Mouse (Mus musculus) adrenal gland, adult 18-20 months (tissue): ENCODE results near the gene Nphp1. TPM values are rescaled to one million over a fixed set of nuclear protein-coding genes. Genes with fewer than 3 reads are reported as not detected.

Experiments used
- DNase-seq, 2 experiments: peaks; one replicate each; pipeline ENCODE4 v3.0.0; 2021 to 2022; ENCODE audit warnings: low spot score in 2 of 2
- long read RNA-seq, 2 experiments: library from polyadenylated mRNA; stranded (forward); transcript quantifications; one replicate each; pipeline ENCODE4 v2.0.0; 2021
- total RNA-seq, 2 experiments: library from RNA; stranded (reverse); gene quantifications; 1 replicate in 1 of 2; 2 replicates in 1 of 2; pipeline ENCODE4 v1.2.3; 2021

The Nphp1 gene
- total RNA-seq, result 10 to 100 TPM; 18.3 to 19.4 TPM
- long read RNA-seq, experiment 1, transcript Nphp1-202 (20 exons, 2,296 nt), result major isoform, 16 of 35 reads
- long read RNA-seq, experiment 1, transcript Nphp1-201 (20 exons, 2,260 nt), result minor isoform, 10 of 35 reads
- long read RNA-seq, experiment 1, partial matches to known transcripts, result 0 of 35 reads
- long read RNA-seq, experiment 1, other reads (novel, unspliced or antisense), result 9 of 35 reads
- long read RNA-seq, experiment 2, transcript Nphp1-202 (20 exons, 2,296 nt), result major isoform, 31 of 74 reads
- long read RNA-seq, experiment 2, transcript Nphp1-201 (20 exons, 2,260 nt), result minor isoform, 14 of 74 reads
- long read RNA-seq, experiment 2, partial matches to known transcripts, result 6 of 74 reads
- long read RNA-seq, experiment 2, other reads (novel, unspliced or antisense), result 23 of 74 reads

GRCm38 (mm10) chr2:127788440-127789116, at the start of gene Nphp1:
TSS of gene Nphp1 (minus strand) at chr2:127788897.
- DNase-seq, result peak; percentile 82 to 87

DNA sequence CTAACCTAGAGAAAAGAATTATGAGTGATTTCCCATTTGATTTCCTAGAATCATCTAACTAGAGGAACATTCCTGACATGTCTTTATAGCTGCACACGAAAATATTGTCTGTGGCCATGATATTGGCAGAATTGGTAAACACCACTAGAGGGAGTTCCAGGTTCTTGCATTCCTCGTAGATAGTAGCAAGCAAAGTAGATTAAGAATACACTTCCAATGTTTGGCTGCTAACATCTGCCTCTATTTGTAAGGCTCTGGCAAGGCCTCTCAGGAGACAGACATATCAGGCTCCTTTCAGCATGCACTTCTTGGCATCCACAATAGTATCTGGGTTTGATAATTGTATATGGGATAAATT, 44.1 kb upstream of the Nphp1 start:
- DNase-seq, result no peak

- DNase-seq, result no peak
Measured at GRCm38 (mm10) chr2:127832103-127832832, 43.6 kb upstream of the Nphp1 start.

- DNase-seq, result peak; percentile 87 to 91
Measured at GRCm38 (mm10) chr2:127831401-127832102, 42.9 kb upstream of the Nphp1 start, which contains the start of gene Bub1. TSS of gene Bub1 (minus strand) at chr2:127831865.

DNA sequence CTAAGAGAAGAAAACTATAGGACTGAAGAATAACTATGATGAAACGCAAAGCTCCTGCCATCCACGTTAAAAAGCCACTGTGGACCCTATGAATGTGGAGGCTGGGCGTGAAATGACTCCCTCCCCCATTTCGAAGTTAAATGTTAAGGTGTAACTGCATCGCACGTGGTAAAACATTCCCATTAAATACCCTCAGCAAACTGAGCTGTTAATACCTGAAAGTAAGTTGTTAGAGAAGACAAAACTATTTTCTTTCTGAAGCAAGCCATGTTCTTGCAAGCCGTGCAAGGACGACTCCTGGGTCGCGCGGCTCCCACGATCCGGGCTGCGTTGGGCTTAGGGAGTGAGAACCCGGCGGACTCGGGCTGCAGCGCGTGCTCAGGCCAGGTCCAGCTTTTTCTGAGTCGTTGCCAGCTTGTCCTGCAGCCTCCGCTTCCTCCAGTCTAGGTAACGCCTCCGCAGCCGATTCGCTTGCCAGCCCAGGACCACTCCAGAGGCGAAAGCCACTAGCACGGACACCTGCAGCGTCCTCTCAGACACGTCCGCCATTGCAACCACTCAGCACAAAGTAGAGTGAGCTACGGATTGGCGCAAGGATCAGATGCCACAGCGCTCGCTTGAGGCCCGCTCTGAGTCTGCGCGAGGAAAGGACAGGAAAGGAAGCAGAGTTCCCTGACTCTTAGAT, 3.4 kb upstream of the Nphp1 start, which contains the start of gene Mtln:
Gene Mtln, minus strand, starts transcription at position 570 of the 685 bp plus-strand sequence.
- peak; percentile 78 to 87 for DNase-seq

DNA sequence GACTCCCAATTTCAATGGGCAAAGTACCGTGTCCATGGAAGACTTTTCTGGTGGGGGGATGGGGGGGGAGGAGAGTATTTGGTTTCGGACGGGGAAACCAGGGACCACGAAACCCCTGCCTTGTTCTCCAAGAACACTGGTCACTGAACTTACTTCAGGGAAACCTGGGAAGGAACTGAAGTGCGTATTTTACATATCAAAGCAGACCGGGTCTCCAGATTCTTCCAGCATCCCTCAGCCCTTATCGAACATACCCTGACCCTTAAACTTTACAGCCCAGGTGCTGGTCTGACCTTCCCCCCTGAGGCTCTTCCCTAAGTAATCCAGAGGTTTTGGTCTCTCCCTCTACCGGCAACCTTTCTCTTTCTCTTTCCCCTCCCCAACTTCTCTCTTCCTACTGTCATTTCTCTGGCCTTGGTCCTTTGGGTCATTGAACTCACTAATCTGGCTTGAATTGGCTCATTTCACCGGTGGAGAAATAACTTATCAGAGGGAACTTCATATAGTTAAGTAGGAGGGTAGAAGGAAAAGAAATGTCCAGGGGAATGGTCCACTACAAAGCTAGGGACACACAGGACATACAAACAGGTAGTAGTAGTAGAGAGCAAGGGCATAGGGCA, 1.1 kb upstream of the Nphp1 start:
- no peak for DNase-seq

DNA sequence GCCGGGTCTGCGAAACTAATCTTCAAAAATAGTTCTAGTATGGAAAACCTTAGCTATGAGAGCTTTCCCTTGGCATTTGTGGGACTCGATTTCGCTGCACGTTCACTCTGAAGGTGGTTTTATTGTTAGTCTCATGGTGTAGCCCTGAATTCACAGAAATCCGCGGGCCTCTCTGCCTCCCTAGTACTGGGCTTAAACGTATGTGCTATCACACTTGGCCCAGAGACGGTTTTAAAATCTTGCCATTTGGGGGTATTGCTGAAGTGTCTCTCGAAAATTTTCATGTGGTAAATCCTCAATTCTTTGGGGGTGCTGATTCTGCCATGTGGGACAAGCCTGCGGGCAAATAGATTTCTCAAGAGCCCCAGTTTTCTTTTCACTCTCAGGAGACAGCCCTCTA, 441 bp upstream of the Nphp1 start:
- DNase-seq, result no peak

DNA sequence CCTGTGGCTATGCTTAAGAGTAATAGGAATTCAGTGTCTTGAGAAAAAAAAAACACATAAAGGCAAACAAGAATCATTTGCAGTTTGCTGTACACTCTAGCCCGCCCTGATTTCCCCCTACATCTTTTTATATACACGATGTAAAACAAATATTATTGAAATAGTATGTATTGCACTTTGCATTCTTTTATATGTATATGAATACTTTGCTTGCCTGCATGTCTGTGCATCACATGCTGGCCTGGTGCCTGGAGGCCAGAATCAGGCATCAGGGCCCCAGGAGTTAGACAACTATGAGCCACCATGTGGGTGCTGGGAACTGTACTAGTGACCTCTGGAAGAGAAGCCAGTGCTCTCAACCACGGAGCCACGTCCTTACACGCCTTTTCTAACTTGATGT, 1.5 kb downstream of the Nphp1 start:
- DNase-seq, result no peak

- no peak for DNase-seq
Measured at GRCm38 (mm10) chr2:127778451-127778850, 10.2 kb downstream of the Nphp1 start.

DNA sequence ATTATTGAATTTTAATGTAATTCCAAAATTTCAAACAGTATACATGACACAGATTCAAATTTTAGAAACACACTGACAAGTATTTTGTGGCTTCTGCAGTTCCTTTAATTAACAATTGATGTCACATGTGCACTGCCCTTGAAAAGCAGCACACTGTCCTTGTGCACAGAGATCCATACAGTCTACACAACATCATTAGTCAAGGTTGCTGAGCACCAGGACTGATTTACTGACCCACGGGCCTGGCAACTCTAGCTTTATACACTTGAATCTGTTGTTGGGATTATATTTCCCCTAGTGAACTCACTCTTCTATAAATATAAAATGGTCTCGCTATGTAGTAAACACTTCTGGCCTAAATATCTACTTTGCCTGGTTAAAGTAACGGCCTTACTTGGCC, 13.7 kb downstream of the Nphp1 start:
- DNase-seq, result no peak

GRCm38 (mm10) chr2:127774578-127774941, 14.1 kb downstream of the Nphp1 start:
- no peak for DNase-seq

DNA sequence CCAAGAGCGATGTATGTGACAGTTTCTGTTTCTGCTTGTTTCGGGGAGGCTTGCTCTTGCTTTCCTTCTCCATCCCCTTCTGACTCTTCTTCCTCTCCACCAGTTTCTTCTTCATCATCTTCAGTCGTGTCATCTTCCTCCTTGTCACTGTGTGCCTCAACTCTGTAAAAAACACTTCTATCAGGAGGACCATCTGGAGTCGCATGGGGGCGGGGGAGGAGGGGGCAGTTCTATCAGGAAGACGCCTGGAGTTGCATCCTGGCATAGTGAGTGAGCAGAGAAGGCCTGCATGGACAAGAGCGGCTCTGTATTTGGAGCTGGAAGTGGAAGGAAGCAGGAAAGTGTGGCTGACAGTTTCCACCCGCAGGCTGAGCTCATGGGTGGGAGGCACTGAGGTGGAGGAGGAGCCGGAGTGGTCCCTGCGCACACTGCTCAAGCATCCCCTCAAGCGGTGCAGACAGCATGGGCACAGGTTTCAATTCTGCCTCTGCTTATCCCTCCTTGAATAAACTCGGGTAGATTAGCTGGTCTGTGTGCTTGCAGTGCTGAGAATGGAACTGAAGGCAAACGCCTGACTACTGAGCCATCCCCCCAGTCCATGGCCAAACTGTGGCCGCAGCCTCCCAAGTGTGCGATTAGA, 14.6 kb downstream of the Nphp1 start:
- no peak for DNase-seq

DNA sequence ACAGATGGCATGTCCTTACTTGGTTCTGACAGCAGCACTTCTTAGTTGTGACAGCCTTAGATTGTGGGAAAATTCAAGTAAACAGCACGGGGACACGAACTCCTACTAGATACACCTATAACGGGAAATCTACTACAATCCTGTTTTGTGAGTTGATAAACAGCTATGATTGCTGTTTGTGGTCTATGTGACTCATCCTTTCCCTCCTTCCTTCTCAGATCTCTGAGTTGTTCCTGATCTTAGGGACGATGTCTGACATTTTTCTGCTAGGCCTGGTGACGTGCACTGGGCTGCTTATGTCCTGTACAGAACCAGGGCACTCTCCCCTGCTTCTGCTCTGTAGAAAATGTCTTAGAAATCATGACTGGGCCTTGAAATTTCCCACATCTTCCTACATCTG, 27.1 kb downstream of the Nphp1 start:
- no peak for DNase-seq

- no peak for DNase-seq
Measured at GRCm38 (mm10) chr2:127760429-127761000, 28.2 kb downstream of the Nphp1 start.

GRCm38 (mm10) chr2:127760014-127760413, 28.7 kb downstream of the Nphp1 start:
- no peak for DNase-seq

DNA sequence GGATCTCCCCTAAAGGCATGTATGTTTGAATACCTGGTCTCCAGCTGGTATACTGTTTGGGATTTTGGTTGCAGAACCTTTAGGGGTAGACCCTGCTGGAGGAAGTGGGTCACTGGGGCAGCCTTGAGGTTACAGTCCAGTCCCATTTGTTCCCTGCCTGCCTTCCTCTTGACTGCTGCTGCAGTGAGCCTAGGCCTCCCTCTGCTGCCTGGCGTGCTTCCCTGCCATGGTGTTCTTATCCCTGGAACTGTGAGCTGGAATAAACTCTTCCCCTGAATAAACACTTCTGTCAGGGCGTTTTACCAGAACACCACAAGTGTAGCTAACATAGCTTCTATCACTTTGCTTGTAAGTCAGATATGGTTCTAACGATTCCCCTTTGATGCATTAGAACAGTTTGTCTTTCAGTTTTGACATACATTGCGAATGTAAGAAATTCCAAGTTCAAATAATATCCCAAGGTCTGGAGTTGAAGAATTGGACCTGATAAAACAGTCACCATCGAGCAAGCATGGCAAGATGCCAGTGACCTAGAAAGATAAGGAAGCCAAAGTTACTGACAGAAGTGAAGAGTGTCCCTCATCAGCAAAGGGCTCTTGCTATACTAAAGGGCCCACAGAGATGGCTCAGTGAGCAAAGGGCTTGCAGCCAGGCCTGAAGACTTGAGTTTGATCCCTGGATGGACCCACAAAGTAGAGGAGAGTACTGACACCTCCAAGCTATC, 29.4 kb downstream of the Nphp1 start:
- DNase-seq, result peak in 1 of 2 experiments; percentile 61

DNA sequence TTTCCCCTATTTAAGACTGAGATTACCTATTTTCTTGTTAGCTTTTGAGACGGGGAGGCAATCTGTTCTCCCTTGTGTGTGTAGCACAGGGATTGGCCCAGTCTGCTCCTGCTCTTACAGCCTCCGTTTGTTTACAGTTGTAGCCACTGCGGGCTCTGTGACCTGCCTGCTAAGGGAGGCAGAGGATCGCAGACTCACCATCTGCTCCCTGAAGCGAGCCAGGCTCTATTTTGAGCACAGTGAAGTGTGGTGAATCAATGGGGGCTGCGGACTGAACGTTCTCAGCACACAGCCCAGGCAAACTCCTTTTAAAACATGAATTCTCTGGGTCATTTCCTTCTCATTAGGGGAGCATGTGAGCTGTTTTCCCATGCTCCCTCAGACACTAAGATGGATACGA, 31.5 kb downstream of the Nphp1 start:
- no peak for DNase-seq

- DNase-seq, result no peak
Measured at GRCm38 (mm10) chr2:127754113-127754512, 34.6 kb downstream of the Nphp1 start.
